Mouse (Mus musculus): ENCODE results near the gene H3f3b. TPM values are rescaled to one million over a fixed set of nuclear protein-coding genes. Genes with fewer than 3 reads are reported as not detected.
A peak's percentile ranks its signal among the peaks of the same experiment; 100 is the strongest.

Gene H3f3b
- polyA plus RNA-seq, 1 experiment: 402 TPM

DNA sequence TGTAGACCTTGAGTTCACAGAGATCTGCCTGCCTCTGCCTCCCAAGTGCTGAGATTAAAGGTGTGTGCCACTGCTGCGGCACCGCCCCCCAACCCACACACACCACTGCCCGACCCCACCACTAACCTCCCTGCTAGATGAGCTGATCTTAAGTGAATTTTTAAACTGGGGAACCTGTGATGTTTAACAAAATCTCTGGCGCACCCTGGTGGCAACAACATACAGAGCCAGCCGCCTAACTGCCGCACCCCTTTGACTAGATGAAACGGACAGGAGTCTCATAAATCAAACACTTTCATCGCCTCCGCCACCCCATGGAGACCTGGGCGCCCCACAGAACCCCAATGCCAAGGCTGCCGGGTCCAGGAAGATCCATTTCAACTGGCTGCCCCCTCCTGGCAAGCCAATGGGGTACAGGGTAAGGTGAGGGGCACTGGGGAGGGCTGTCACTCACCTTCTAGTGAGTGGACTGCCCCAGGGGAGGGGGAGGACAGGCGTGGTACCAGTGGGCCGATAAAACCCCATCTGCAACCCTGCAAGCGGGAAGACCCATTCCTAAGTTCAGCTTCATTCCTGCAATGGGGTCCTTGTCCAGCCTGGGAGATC is 28.1 kb downstream of the H3f3b start:
- TF ChIP-seq POLR2A (IDR thresholded peaks at IDR 0.05; ENCODE audit: borderline replicate concordance, control insufficient read depth, low read depth, low read length): no peak
- TF ChIP-seq CTCF (IDR thresholded peaks at IDR 0.05; ENCODE audit: control insufficient read depth, insufficient read depth, low read length): peak; percentile 60
- 7% methylated on average over 14 of the region's 14 CpGs for WGBS
- Histone ChIP-seq H3K4me3 (replicated peaks; ENCODE audit: control insufficient read depth, low read depth, low read length) (no peak overlapping the region), H3K4me1 (ENCODE audit: control insufficient read depth, insufficient read depth, low read length) (no peaks in the 10 kb centered on the region), H3K27ac (ENCODE audit: control insufficient read depth, insufficient read depth, low read depth, low read length, poor library complexity) (no peak overlapping the region)

DNA sequence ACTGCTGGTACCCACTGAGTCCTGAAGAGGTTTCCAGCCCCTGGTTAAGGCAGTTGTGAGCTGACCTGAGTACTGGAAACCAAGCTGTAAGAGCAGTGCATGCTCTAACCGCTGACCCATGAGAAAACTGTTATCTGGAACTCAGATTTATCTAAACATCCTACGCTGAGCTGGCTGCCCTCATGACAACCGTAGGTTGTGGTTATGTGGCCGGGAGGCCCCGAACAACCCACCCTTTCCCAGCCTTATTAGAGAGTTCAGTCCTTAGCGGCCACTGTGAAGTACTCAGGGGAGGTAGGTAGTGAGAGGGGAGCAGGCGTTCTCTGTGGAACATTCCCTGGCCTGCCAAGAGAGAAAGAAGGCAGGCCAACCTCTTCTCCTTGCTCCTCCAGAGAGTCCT is 28.7 kb downstream of the H3f3b start:
- Histone ChIP-seq H3K27ac (ENCODE audit: control insufficient read depth, insufficient read depth, low read depth, low read length, poor library complexity) (no peak overlapping the region), H3K4me3 (replicated peaks; ENCODE audit: control insufficient read depth, low read depth, low read length) (no peak overlapping the region), H3K4me1 (ENCODE audit: control insufficient read depth, insufficient read depth, low read length) (no peaks in the 10 kb centered on the region)
- WGBS: 29% methylated on average over 7 of the region's 7 CpGs
- TF ChIP-seq CTCF (IDR thresholded peaks at IDR 0.05; ENCODE audit: control insufficient read depth, insufficient read depth, low read length) (no peak), POLR2A (IDR thresholded peaks at IDR 0.05; ENCODE audit: borderline replicate concordance, control insufficient read depth, low read depth, low read length) (no peak)

DNA sequence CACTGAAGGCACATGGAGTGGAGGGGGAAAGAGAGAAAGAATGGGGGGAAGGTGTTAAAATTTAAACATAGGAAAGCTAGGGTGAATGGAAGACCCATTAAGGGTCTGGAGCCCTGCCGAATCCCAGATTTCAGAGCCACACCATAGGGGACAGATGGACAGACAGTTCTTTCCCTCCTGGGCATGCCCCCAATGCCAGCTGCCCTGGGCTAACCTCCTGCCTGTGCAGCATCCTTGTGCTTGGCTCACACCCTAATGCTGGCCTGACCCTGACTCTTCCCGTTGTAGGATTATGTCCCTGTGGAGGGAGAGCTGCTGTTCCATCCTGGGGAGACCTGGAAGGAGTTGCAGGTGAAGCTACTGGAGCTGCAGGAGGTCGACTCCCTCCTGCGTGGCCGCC is 30.1 kb downstream of the H3f3b start:
- no peak for TF ChIP-seq CTCF (IDR thresholded peaks at IDR 0.05; ENCODE audit: control insufficient read depth, insufficient read depth, low read length)
- TF ChIP-seq POLR2A (IDR thresholded peaks at IDR 0.05; ENCODE audit: borderline replicate concordance, control insufficient read depth, low read depth, low read length): no peak

DNA sequence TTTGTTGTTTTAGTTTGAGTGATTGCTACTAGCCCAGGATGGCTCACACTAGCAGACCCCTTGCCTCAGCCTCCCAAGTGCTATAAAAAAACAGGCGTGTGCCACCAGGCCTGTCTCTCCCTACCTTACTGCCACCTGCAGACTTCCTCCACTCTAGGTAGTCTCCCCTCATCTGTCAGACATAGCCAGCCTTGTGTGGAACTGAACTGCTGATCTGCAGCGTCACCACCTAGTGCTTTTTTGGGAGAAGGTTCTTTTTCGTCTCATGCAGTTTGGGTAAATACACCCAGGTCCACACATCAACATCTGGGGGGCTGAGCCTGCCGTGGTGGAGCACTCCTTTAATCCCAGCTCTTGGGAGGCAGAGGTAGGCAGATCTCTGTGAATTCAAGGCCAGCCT is 30.7 kb downstream of the H3f3b start:
- WGBS: 73% methylated on average over 4 of the region's 4 CpGs
- H3K4me1 ChIP-seq (ENCODE audit: control insufficient read depth, insufficient read depth, low read length): no peaks in the 10 kb centered on the region

More for the DNA sequence above, 30.1 kb downstream of the H3f3b start:
- Histone ChIP-seq H3K4me3 (replicated peaks; ENCODE audit: control insufficient read depth, low read depth, low read length) (no peak overlapping the region), H3K4me1 (ENCODE audit: control insufficient read depth, insufficient read depth, low read length) (no peaks in the 10 kb centered on the region), H3K27ac (ENCODE audit: control insufficient read depth, insufficient read depth, low read depth, low read length, poor library complexity) (no peak overlapping the region)
- WGBS: 84% methylated on average over 5 of the region's 5 CpGs

DNA sequence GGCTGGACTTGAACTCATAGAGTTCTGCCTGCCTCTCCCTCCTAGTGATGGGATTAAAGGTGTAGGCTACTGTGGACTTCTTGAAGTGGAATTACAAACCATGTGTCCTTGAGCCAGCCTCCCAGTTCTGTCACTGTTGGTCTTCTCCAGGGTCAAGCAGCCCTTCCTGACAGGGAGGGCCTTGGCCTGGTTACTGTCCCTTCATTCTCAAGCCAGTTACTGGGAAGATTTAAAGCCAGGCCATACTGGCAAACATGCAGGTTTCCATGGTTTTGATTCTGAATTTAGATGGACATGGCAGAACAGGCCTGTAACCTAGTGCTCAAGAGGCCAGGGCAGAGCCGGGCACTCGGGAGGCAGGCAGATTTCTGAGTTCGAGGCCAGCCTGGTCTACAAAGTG is 32.5 kb downstream of the H3f3b start:
- 87% methylated on average over 3 of the region's 3 CpGs for WGBS
- TF ChIP-seq CTCF (IDR thresholded peaks at IDR 0.05; ENCODE audit: control insufficient read depth, insufficient read depth, low read length): no peak
- Histone ChIP-seq H3K27ac (ENCODE audit: control insufficient read depth, insufficient read depth, low read depth, low read length, poor library complexity) (no peak overlapping the region), H3K4me1 (ENCODE audit: control insufficient read depth, insufficient read depth, low read length) (no peaks in the 10 kb centered on the region), H3K4me3 (replicated peaks; ENCODE audit: control insufficient read depth, low read depth, low read length) (no peak overlapping the region)

More for the DNA sequence above, 30.7 kb downstream of the H3f3b start:
- no peak overlapping the region for H3K27ac ChIP-seq (ENCODE audit: control insufficient read depth, insufficient read depth, low read depth, low read length, poor library complexity)
- H3K4me3 ChIP-seq (replicated peaks; ENCODE audit: control insufficient read depth, low read depth, low read length): no peak overlapping the region
- TF ChIP-seq POLR2A (IDR thresholded peaks at IDR 0.05; ENCODE audit: borderline replicate concordance, control insufficient read depth, low read depth, low read length): no peak
- TF ChIP-seq CTCF (IDR thresholded peaks at IDR 0.05; ENCODE audit: control insufficient read depth, insufficient read depth, low read length): no peak

DNA sequence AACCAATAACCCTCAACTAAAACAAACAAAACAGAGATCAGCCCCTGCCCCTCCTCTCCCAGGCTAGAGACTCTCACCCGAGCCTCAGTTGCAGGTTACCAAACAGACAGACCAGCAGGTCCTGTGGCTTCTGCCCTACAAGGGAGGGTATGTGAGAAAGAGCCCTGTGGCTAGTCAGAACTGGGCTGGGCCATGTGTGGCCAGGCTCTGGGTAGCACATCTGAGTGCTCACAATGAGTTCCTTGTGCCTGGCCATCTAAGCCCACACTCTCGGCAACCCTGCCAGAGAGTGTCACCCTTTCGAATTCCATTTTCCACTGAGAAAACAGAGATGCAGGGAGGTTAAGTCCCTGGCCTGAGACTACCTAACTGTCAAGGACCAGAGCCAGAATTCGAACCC is 35.7 kb downstream of the H3f3b start:
- TF ChIP-seq CTCF (IDR thresholded peaks at IDR 0.05; ENCODE audit: control insufficient read depth, insufficient read depth, low read length) (no peak), POLR2A (IDR thresholded peaks at IDR 0.05; ENCODE audit: borderline replicate concordance, control insufficient read depth, low read depth, low read length) (no peak)

DNA sequence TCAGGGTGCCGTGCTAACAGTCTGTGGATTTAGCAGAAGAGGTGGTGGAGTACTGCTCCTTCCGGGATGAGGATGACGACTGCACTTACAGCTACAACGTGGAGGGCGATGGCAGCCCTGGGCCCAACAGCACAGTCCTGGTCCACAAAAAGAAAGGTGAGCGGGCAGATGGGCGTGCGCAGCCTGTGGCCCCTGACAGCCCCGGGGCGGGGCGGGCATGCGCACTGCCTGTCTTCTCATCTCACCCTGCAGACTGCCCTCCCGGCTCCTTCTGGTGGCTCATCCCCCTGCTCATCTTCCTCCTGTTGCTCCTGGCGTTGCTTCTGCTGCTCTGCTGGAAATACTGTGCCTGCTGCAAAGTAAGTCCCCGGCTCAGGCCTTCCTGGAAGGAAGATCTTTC is 38.1 kb downstream of the H3f3b start:
- H3K27ac ChIP-seq (ENCODE audit: control insufficient read depth, insufficient read depth, low read depth, low read length, poor library complexity): no peak overlapping the region
- 63% methylated on average over 15 of the region's 15 CpGs for WGBS
- H3K4me1 ChIP-seq (ENCODE audit: control insufficient read depth, insufficient read depth, low read length): no peaks in the 10 kb centered on the region
- no peak overlapping the region for H3K4me3 ChIP-seq (replicated peaks; ENCODE audit: control insufficient read depth, low read depth, low read length)
- TF ChIP-seq POLR2A (IDR thresholded peaks at IDR 0.05; ENCODE audit: borderline replicate concordance, control insufficient read depth, low read depth, low read length): no peak
- TF ChIP-seq CTCF (IDR thresholded peaks at IDR 0.05; ENCODE audit: control insufficient read depth, insufficient read depth, low read length): no peak

More for the DNA sequence above, 35.7 kb downstream of the H3f3b start:
- Histone ChIP-seq H3K27ac (ENCODE audit: control insufficient read depth, insufficient read depth, low read depth, low read length, poor library complexity) (no peak overlapping the region), H3K4me1 (ENCODE audit: control insufficient read depth, insufficient read depth, low read length) (no peaks in the 10 kb centered on the region), H3K4me3 (replicated peaks; ENCODE audit: control insufficient read depth, low read depth, low read length) (no peak overlapping the region)
- WGBS: 66% methylated on average over 4 of the region's 4 CpGs

DNA sequence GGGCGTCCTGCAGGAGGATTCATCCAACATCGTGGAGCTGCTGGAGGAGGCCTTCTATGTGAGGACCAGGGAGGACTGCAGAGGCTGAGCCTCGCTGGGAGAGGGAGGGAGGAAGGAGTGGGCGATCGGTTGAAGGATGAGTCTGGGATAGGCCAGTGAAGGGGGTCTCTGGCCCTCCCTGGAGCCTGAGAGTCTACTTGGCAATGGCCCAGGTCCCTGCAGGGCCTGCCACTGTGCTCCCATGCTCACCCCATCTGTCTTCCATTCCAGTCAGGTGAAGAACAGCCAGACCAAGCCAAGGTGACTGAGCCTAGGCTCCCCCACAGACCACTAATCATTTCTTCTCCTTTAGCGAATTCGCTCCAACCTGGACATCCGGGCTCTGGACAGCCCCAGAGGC is 44.5 kb downstream of the H3f3b start:
- WGBS: 83% methylated on average over 8 of the region's 8 CpGs
- Histone ChIP-seq H3K4me1 (ENCODE audit: control insufficient read depth, insufficient read depth, low read length) (no peaks in the 10 kb centered on the region), H3K27ac (ENCODE audit: control insufficient read depth, insufficient read depth, low read depth, low read length, poor library complexity) (no peak overlapping the region), H3K4me3 (replicated peaks; ENCODE audit: control insufficient read depth, low read depth, low read length) (no peak overlapping the region)
- TF ChIP-seq POLR2A (IDR thresholded peaks at IDR 0.05; ENCODE audit: borderline replicate concordance, control insufficient read depth, low read depth, low read length) (no peak), CTCF (IDR thresholded peaks at IDR 0.05; ENCODE audit: control insufficient read depth, insufficient read depth, low read length) (no peak)

DNA sequence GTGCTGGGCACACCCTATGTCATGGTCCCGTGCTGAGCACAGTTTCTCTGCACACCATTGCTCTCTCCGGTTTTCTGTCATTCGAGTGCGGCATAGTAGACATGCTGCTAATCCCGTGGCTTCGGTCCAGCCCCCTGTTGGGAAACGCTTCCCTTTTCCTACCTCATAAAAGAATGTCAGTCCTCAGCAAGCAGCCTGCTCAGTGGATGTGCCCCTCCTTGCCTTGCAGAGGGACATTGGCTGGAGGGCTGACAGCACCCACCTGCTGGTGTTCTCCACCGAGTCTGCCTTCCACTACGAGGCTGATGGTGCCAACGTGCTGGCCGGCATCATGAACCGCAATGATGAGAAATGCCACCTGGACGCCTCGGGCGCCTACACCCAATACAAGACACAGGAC is 45.3 kb downstream of the H3f3b start:
- 87% methylated on average over 15 of the region's 15 CpGs for WGBS
- Histone ChIP-seq H3K4me1 (ENCODE audit: control insufficient read depth, insufficient read depth, low read length) (no peaks in the 10 kb centered on the region), H3K4me3 (replicated peaks; ENCODE audit: control insufficient read depth, low read depth, low read length) (no peak overlapping the region), H3K27ac (ENCODE audit: control insufficient read depth, insufficient read depth, low read depth, low read length, poor library complexity) (no peak overlapping the region)
- TF ChIP-seq POLR2A (IDR thresholded peaks at IDR 0.05; ENCODE audit: borderline replicate concordance, control insufficient read depth, low read depth, low read length): no peak

Data from bone marrow, adult 2 months (tissue).